Mouse (Mus musculus): Measurements from ENCODE around the gene Ltbp1.
"Not testable (repeated sequence)": the region's sequence is repeated elsewhere in the genome, so short reads cannot be mapped to it uniquely, and the experiment has no call there.

Gene Ltbp1

GRCm38 (mm10) chr17:75110252-75111205, 105.2 kb downstream of the Ltbp1 start:
- no peak for DNase-seq (ENCODE audit: low spot score in 2 of 2)

- no peak for DNase-seq (ENCODE audit: low spot score in 2 of 2)
Observed at GRCm38 (mm10) chr17:75115594-75115993, 110.2 kb downstream of the Ltbp1 start.

GRCm38 (mm10) chr17:75118896-75119295, 113.5 kb downstream of the Ltbp1 start:
- no peak for DNase-seq (ENCODE audit: low spot score in 2 of 2)

GRCm38 (mm10) chr17:75119422-75119821, 114.1 kb downstream of the Ltbp1 start:
- no peak for DNase-seq (ENCODE audit: low spot score in 2 of 2)

- DNase-seq (ENCODE audit: low spot score in 2 of 2): no peak
Observed at GRCm38 (mm10) chr17:75120071-75120470, 114.7 kb downstream of the Ltbp1 start.

GRCm38 (mm10) chr17:75122584-75123282, 117.4 kb downstream of the Ltbp1 start:
- no peak for DNase-seq (ENCODE audit: low spot score in 2 of 2)

GRCm38 (mm10) chr17:75128337-75128935, 123.1 kb downstream of the Ltbp1 start:
- no peak for DNase-seq (ENCODE audit: low spot score in 2 of 2)

GRCm38 (mm10) chr17:75133983-75134382, 128.6 kb downstream of the Ltbp1 start:
- no peak for DNase-seq (ENCODE audit: low spot score in 2 of 2)

GRCm38 (mm10) chr17:75139731-75140130, 134.4 kb downstream of the Ltbp1 start:
- DNase-seq (ENCODE audit: low spot score in 2 of 2): no peak

GRCm38 (mm10) chr17:75142845-75143244, 137.5 kb downstream of the Ltbp1 start:
- not testable (repeated sequence) for DNase-seq (ENCODE audit: low spot score in 2 of 2)

- DNase-seq (ENCODE audit: low spot score in 2 of 2): no peak
Observed at GRCm38 (mm10) chr17:75143927-75144326, 138.6 kb downstream of the Ltbp1 start.

- DNase-seq (ENCODE audit: low spot score in 2 of 2): no peak
Observed at GRCm38 (mm10) chr17:75147218-75147617, 141.8 kb downstream of the Ltbp1 start.

- no peak for DNase-seq (ENCODE audit: low spot score in 2 of 2)
Observed at GRCm38 (mm10) chr17:75151800-75152199, 146.4 kb downstream of the Ltbp1 start.

GRCm38 (mm10) chr17:75153088-75153487, 147.7 kb downstream of the Ltbp1 start:
- no peak for DNase-seq (ENCODE audit: low spot score in 2 of 2)

- DNase-seq (ENCODE audit: low spot score in 2 of 2): no peak
Observed at GRCm38 (mm10) chr17:75158385-75158784, 153.0 kb downstream of the Ltbp1 start.

GRCm38 (mm10) chr17:75159066-75159787, 153.9 kb downstream of the Ltbp1 start:
- no peak for DNase-seq (ENCODE audit: low spot score in 2 of 2)

- no peak for DNase-seq (ENCODE audit: low spot score in 2 of 2)
Observed at GRCm38 (mm10) chr17:75161062-75161461, 155.7 kb downstream of the Ltbp1 start.

GRCm38 (mm10) chr17:75161931-75162330, 156.6 kb downstream of the Ltbp1 start:
- no peak for DNase-seq (ENCODE audit: low spot score in 2 of 2)

GRCm38 (mm10) chr17:75164566-75164965, 159.2 kb downstream of the Ltbp1 start:
- DNase-seq (ENCODE audit: low spot score in 2 of 2): no peak

GRCm38 (mm10) chr17:75168572-75169200, 163.3 kb downstream of the Ltbp1 start:
- no peak for DNase-seq (ENCODE audit: low spot score in 2 of 2)

GRCm38 (mm10) chr17:75171659-75172058, 166.3 kb downstream of the Ltbp1 start:
- DNase-seq (ENCODE audit: low spot score in 2 of 2): no peak
